Mouse (Mus musculus) spleen, adult 2 months (tissue): Measurements from ENCODE around the gene Fgd5. TPM values are rescaled to one million over a fixed set of nuclear protein-coding genes. Genes with fewer than 3 reads are reported as not detected.

Experiments used
- DNase-seq, 2 experiments: peaks; one replicate each; pipeline versions ENCODE4 v3.0.0 to v3.0.0-alpha.2; 2012 to 2021; ENCODE audit warnings: low spot score in 2 of 2, low read depth in 1 of 2
- H3K27ac ChIP-seq: fragments of 200-500 bp; 2 replicates; pipeline ENCODE4 v1.5.1; 2012; ENCODE audit warnings: low read length, inconsistent platforms; ENCODE audit not compliant: insufficient read depth
- H3K27me3 ChIP-seq: fragments of 200-500 bp; 2 replicates; pipeline ENCODE4 v1.6.1; 2012; ENCODE audit warnings: mild to moderate bottlenecking, moderate library complexity, low read length, inconsistent platforms; ENCODE audit not compliant: control insufficient read depth, insufficient read depth
- H3K36me3 ChIP-seq: fragments of 200-500 bp; 2 replicates; pipeline ENCODE4 v1.6.1; 2012; ENCODE audit warnings: mild to moderate bottlenecking, low read length, inconsistent platforms; ENCODE audit not compliant: control insufficient read depth, insufficient read depth
- H3K4me1 ChIP-seq: fragments of 200-500 bp; 2 replicates; pipeline ENCODE4 v1.6.1; 2011; ENCODE audit warnings: inconsistent platforms; ENCODE audit not compliant: control insufficient read depth, insufficient read depth, insufficient read length
- H3K4me3 ChIP-seq: fragments of 200-500 bp; 2 replicates; pipeline ENCODE4 v1.5.1; 2011; ENCODE audit warnings: mild to moderate bottlenecking, inconsistent platforms; ENCODE audit not compliant: insufficient read depth, insufficient read length; ENCODE audit errors: extremely low read depth
- CTCF ChIP-seq: fragments of 200-500 bp; IDR thresholded peaks from 2 replicates; pipeline ENCODE4 v1.5.1; 2011; ENCODE audit warnings: mild to moderate bottlenecking, inconsistent platforms; ENCODE audit not compliant: insufficient read depth, insufficient read length, insufficient replicate concordance; ENCODE audit errors: extremely low read depth
- POLR2A ChIP-seq: fragments of 200-500 bp; IDR thresholded peaks from 2 replicates; pipeline ENCODE4 v1.6.1; 2011; ENCODE audit warnings: low read depth, low read length, inconsistent platforms
- WGBS: fragments of 180-500 bp; shearing (Covaris S2); methylation state at CpG from one replicate; pipeline ENCODE4 v1.1.7; 2018; 5-methylcytosine and 5-hydroxymethylcytosine counted together
- polyA plus RNA-seq: library from polyadenylated mRNA; depleted of rRNA; stranded (reverse); fragments of >200 nt; gene quantifications from 2 replicates; pipeline ENCODE4 v1.2.3, GENCODE M21; 2012; rRNA removed

Gene Fgd5
- polyA plus RNA-seq, 1 experiment: 7.1 TPM

DNA sequence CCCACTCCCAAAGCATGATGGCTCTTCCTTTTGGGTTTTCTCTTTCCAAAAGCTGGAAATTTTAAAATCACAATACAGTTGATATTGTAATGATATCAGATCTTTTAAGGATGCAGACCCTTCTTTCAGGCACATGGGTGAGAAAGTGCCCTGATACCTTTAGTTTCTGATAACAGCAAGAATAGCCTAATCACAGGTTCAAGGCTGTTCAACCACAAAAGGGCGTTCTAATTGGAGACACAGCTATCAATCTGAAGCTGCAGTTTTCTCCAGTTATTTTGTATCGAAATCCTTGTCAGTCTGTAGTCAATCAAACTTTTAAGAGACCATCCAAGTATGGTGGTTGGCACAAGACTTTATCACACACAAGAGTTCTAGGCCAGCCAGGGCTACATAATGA is 115.2 kb downstream of the Fgd5 start:
- Histone ChIP-seq H3K27me3 (no peaks in the 10 kb centered on the region), H3K4me1 (peaks cover 10% of the 10 kb centered on the region), H3K4me3 (no peak overlapping the region), H3K36me3 (no peaks in the 10 kb centered on the region), H3K27ac (no peak overlapping the region)
- 79% methylated on average over 2 of the region's 2 CpGs for WGBS
- TF ChIP-seq POLR2A: no peak
- TF ChIP-seq CTCF: no peak
- no peak for DNase-seq

DNA sequence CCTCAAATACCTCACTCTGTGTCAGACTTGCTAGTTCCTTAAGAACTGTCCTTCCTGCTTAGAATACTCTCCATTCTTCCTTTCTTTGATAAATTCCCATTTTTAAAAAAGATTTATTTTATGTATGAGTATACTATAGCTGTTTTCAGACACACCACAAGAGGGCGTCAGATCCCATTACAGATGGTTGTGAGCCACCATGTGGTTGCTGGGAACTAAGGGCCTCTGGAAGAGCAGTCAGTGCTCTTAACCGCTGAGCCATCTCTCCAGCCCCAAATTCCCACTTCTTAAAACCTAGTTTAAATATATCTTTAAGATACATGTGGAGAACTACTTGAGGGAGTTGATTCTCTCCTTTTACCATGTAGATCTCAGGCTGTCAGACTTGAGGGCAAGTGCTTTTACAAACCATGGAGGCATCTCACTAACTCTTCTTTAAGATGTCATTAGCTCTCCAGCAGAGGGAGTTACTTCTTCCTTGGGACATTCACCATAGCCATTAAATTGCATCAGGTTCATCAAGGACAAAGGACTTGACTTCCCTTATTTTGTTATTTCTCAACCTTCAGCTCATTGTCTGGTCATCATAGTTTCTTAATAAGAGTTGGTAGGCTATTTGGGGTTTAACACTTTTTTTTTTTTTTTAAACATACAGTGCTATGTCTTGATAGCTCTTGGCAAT is 122.1 kb downstream of the Fgd5 start:
- H3K27me3 ChIP-seq: no peaks in the 10 kb centered on the region
- peaks cover 6% of the 10 kb centered on the region for H3K4me1 ChIP-seq
- no peak overlapping the region for H3K27ac ChIP-seq
- TF ChIP-seq CTCF (no peak), POLR2A (no peak)
- H3K36me3 ChIP-seq: no peaks in the 10 kb centered on the region
- WGBS: 88% methylated on average over 2 of the region's 2 CpGs
- no peak overlapping the region for H3K4me3 ChIP-seq
- DNase-seq: no peak

- peaks cover 7% of the 10 kb centered on the region; the same call in 1 of the 2 replicates for H3K4me1 ChIP-seq
- no peak for DNase-seq
- no peaks in the 10 kb centered on the region for H3K36me3 ChIP-seq
- H3K4me3 ChIP-seq: no peak overlapping the region
- TF ChIP-seq POLR2A (no peak), CTCF (no peak)
- no peaks in the 10 kb centered on the region for H3K27me3 ChIP-seq
- H3K27ac ChIP-seq: no peak overlapping the region
These were observed 145.9 kb downstream of the Fgd5 start for GRCm38 (mm10) chr6:92124547-92124946.

Other genes starting within 250 kb of the Fgd5 start
- 1.5 and 1.7 TPM in 2 replicates for gene Grip2, start 151.6 kb upstream of the Fgd5 start, polyA plus RNA-seq
- 2.0 and 2.4 TPM in 2 replicates for gene Ccdc174, start 100.8 kb upstream of the Fgd5 start, polyA plus RNA-seq
- 0.14 and 0.16 TPM in 2 replicates for gene 4930590J08Rik, start 76.1 kb upstream of the Fgd5 start, polyA plus RNA-seq
- 14.3 and 20.5 TPM in 2 replicates for gene Nr2c2, start 112.5 kb downstream of the Fgd5 start, polyA plus RNA-seq
- gene Mrps25, start 205.2 kb downstream of the Fgd5 start, polyA plus RNA-seq: 4.4 and 5.9 TPM in 2 replicates
- gene Rbsn, start 236.0 kb downstream of the Fgd5 start, polyA plus RNA-seq: 5.2 and 5.4 TPM in 2 replicates